Mouse (Mus musculus) kidney, adult 10 weeks (tissue): ENCODE measurements around the gene Abcb7. TPM values are rescaled to one million over a fixed set of nuclear protein-coding genes. Genes with fewer than 3 reads are reported as not detected.

Source experiments
- polyA plus RNA-seq: library from polyadenylated mRNA; stranded (reverse); fragments of 350-450 nt; fragmentation: Illumina TruSeq; extraction: RNeasy Lipid Tissue Mini Kit (QIAGEN cat#74804); gene quantifications from one replicate; pipeline ENCODE4 v1.2.3, GENCODE M21; 2014; ENCODE audit warnings: low read depth, low replicate concordance

Gene Abcb7
- polyA plus RNA-seq = 97.8 TPM

DNA sequence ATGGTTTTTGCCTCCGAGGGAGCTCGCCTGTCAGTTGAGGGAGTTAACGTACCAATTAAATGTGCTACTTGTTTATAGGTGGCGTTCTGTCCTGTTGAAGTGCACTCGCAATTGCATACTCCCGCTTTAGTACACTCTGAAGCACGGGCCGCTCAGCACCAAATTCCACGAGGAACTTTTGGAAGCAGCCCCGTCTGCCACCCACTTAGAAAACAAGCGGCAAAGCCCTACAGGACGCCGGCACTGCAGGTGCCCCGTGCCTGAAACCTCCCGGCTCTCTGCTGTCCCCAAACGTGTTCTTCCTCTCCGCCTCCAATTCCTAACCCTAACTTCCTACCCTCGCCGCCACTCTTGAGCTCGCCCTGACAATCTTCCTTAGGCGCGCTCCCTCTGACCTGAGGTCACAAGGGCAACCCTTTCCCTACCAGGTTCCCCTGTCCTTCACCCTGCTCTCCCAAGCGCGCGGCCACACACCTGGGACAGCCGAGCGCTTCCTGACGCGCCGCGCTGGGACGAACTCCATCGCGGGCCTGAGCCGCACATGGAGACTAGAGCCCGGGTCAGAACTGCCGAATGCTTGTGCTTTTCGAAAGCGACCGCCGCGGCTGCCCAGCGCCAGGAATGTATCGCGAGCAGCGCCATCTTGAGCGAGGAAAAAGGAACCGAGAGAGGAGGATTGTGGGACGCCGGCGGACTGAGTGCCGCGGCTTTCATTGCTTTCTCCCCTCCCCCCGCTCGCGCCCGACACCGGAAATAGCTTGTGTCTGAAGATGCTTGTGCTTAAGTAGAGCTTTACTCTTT is at the start of gene Abcb7:
Gene Abcb7 (minus strand): TSS at position 674 of the 801 bp plus-strand sequence.

Other genes with a start within 250 kb of the Abcb7 start
- gene Nexmif, start 212.7 kb downstream of the Abcb7 start, polyA plus RNA-seq = 1.9 TPM
- gene Uprt, start 69.0 kb upstream of the Abcb7 start, polyA plus RNA-seq = 18.2 TPM